Mouse (Mus musculus) kidney, postnatal 0 days (tissue): ENCODE measurements at regions not wholly inside any gene's neighbourhood (a gene's known extent, or its start where the extent isn't known, plus 50 kb on each side); places are given as distances from the start of the nearest gene placed in this dataset.

Experiments
- ATAC-seq: fragments of 200-750 bp; cut with Nextera tagmentation; replicated peaks from 2 replicates; pipeline ENCODE4 v1.8.0; 2017; ENCODE audit warnings: low read depth, moderate number of reproducible peaks, moderate TSS enrichment, moderate library complexity; ENCODE audit not compliant: low FRiP score
- DNase-seq: peaks from one replicate; pipeline ENCODE4 v3.0.0-alpha.2; 2016; ENCODE audit warnings: low spot score
- H3K27ac ChIP-seq: fragments of 300-500 bp; sonication (generic); 2 replicates; pipeline ENCODE4 v1.5.1; 2014; ENCODE audit warnings: mild to moderate bottlenecking
- H3K27me3 ChIP-seq: fragments of 300-500 bp; sonication (generic); 2 replicates; pipeline ENCODE4 v1.6.1; 2014; ENCODE audit warnings: low read length, mixed read lengths; ENCODE audit not compliant: insufficient read depth
- H3K36me3 ChIP-seq: fragments of 300-500 bp; sonication (generic); 2 replicates; pipeline ENCODE4 v1.6.1; 2014; ENCODE audit warnings: low read length, mixed read lengths; ENCODE audit not compliant: insufficient read depth
- H3K4me1 ChIP-seq: fragments of 300-500 bp; sonication (generic); replicated peaks from 2 replicates; pipeline ENCODE4 v1.6.1; 2014; ENCODE audit warnings: antibody characterized with exemption, low read length, mixed read lengths; ENCODE audit not compliant: insufficient read depth
- H3K4me2 ChIP-seq: fragments of 300-500 bp; sonication (generic); 2 replicates; pipeline ENCODE4 v1.6.1; 2014; ENCODE audit warnings: mild to moderate bottlenecking, low read length, moderate library complexity, mixed read lengths
- H3K4me3 ChIP-seq: fragments of 300-500 bp; sonication (generic); replicated peaks from 2 replicates; pipeline ENCODE4 v1.5.1; 2014; ENCODE audit warnings: low read depth, low read length
- H3K9ac ChIP-seq: fragments of 300-500 bp; sonication (generic); 2 replicates; pipeline ENCODE4 v1.6.1; 2014; ENCODE audit warnings: low read depth, low read length
- H3K9me3 ChIP-seq: fragments of 300-500 bp; sonication (generic); replicated peaks from 2 replicates; pipeline ENCODE4 v1.6.1; 2016; ENCODE audit warnings: low read length, inconsistent platforms, mixed read lengths
- CTCF ChIP-seq: IDR thresholded peaks from 2 replicates; pipeline ENCODE4 v1.5.1; 2016; ENCODE audit warnings: antibody characterized with exemption, low read depth, mild to moderate bottlenecking, moderate library complexity
- WGBS: fragments of 180-500 bp; shearing (Covaris S2); extraction: QIAGEN DNeasy Blood & Tissue Kit; methylation state at CpG from one replicate; pipeline ENCODE4 v1.1.7; 2014; 5-methylcytosine and 5-hydroxymethylcytosine counted together

- TF ChIP-seq CTCF, result no peak
- Histone ChIP-seq H3K4me2 (no peak overlapping the region), H3K27ac (no peak overlapping the region), H3K4me3 (no peak overlapping the region), H3K27me3 (no peaks in the 10 kb centered on the region), H3K4me1 (no peaks in the 10 kb centered on the region), H3K36me3 (no peaks in the 10 kb centered on the region), H3K9me3 (no peaks in the 10 kb centered on the region), H3K9ac (no peak overlapping the region)
- ATAC-seq, result no peak
- no peak for DNase-seq
- 58% methylated on average over 5 of the region's 5 CpGs for WGBS
These were observed 182.2 kb upstream of the Astn2 start for GRCm38 (mm10) chr4:66586647-66587046.

GRCm38 (mm10) chr4:66586166-66586565 lies 181.8 kb upstream of the Astn2 start:
- no peaks in the 10 kb centered on the region for H3K4me1 ChIP-seq
- no peak overlapping the region for H3K4me2 ChIP-seq
- H3K9me3 ChIP-seq, result no peaks in the 10 kb centered on the region
- no peak overlapping the region for H3K27ac ChIP-seq
- TF ChIP-seq CTCF, result no peak
- WGBS, result 25% methylated on average over 3 of the region's 3 CpGs
- no peak overlapping the region for H3K4me3 ChIP-seq
- DNase-seq (no peak), ATAC-seq (no peak)
- H3K27me3 ChIP-seq, result no peaks in the 10 kb centered on the region
- no peaks in the 10 kb centered on the region for H3K36me3 ChIP-seq
- H3K9ac ChIP-seq, result no peak overlapping the region

GRCm38 (mm10) chr4:66556936-66557335 lies 152.5 kb upstream of the Astn2 start:
- no peak overlapping the region for H3K9ac ChIP-seq
- H3K4me2 ChIP-seq, result no peak overlapping the region
- no peak for ATAC-seq
- H3K9me3 ChIP-seq, result no peaks in the 10 kb centered on the region
- no peak for DNase-seq
- no peaks in the 10 kb centered on the region for H3K4me1 ChIP-seq
- H3K27me3 ChIP-seq, result no peaks in the 10 kb centered on the region
- TF ChIP-seq CTCF, result no peak
- no peak overlapping the region for H3K4me3 ChIP-seq
- H3K36me3 ChIP-seq, result no peaks in the 10 kb centered on the region
- H3K27ac ChIP-seq, result no peak overlapping the region

- no peak overlapping the region for H3K4me3 ChIP-seq
- no peak for TF ChIP-seq CTCF
- 75% methylated on average over 3 of the region's 3 CpGs for WGBS
These were observed 146.1 kb upstream of the Astn2 start for GRCm38 (mm10) chr4:66550306-66551104.

GRCm38 (mm10) chr4:66542833-66543436 lies 138.5 kb upstream of the Astn2 start:
- Histone ChIP-seq H3K9ac (no peak overlapping the region), H3K9me3 (no peaks in the 10 kb centered on the region), H3K27ac (no peak overlapping the region), H3K4me2 (no peak overlapping the region), H3K4me1 (no peaks in the 10 kb centered on the region), H3K36me3 (no peaks in the 10 kb centered on the region), H3K27me3 (no peaks in the 10 kb centered on the region), H3K4me3 (no peak overlapping the region)
- DNase-seq (peak; percentile 10), ATAC-seq (no peak)
- WGBS, result 38% methylated on average over 4 of the region's 4 CpGs
- TF ChIP-seq CTCF, result no peak

More at GRCm38 (mm10) chr4:66550306-66551104, 146.1 kb upstream of the Astn2 start:
- H3K36me3 ChIP-seq, result no peaks in the 10 kb centered on the region
- no peaks in the 10 kb centered on the region for H3K4me1 ChIP-seq
- H3K27ac ChIP-seq, result no peak overlapping the region
- no peak overlapping the region for H3K9ac ChIP-seq
- no peaks in the 10 kb centered on the region for H3K9me3 ChIP-seq
- H3K4me2 ChIP-seq, result no peak overlapping the region
- no peak for ATAC-seq
- H3K27me3 ChIP-seq, result no peaks in the 10 kb centered on the region
- DNase-seq, result no peak

GRCm38 (mm10) chr4:66524456-66524855 lies 120.0 kb upstream of the Astn2 start:
- H3K27me3 ChIP-seq, result no peaks in the 10 kb centered on the region
- H3K4me3 ChIP-seq, result no peak overlapping the region
- H3K9ac ChIP-seq, result no peak overlapping the region
- no peak for TF ChIP-seq CTCF
- no peaks in the 10 kb centered on the region for H3K9me3 ChIP-seq
- 69% methylated on average over 5 of the region's 5 CpGs for WGBS
- no peaks in the 10 kb centered on the region for H3K4me1 ChIP-seq
- no peak overlapping the region for H3K4me2 ChIP-seq
- no peak for ATAC-seq
- DNase-seq, result no peak
- H3K36me3 ChIP-seq, result no peaks in the 10 kb centered on the region
- H3K27ac ChIP-seq, result no peak overlapping the region
